Mouse (Mus musculus): ENCODE data around the gene Myrfl.

GRCm38 (mm10) chr10:116894540-116894939 lies 2.2 kb downstream of the Myrfl start:
- TF ChIP-seq POLR2A (IDR thresholded peaks at IDR 0.05; ENCODE audit: low read depth, low read length), result no peak
- no peak for TF ChIP-seq CTCF (IDR thresholded peaks at IDR 0.05; ENCODE audit: extremely low read depth, insufficient read length, insufficient replicate concordance, low read depth, low read length)

All from small intestine, adult 2 months (tissue).